Mouse (Mus musculus) embryonic fibroblast, embryonic 13.5 days (primary cell): ENCODE measurements at regions not wholly inside any gene's neighbourhood (a gene's known extent, or its start where the extent isn't known, plus 50 kb on each side); places are given as distances from the start of the nearest gene placed in this dataset.

Experiments used
- CTCF ChIP-seq: IDR thresholded peaks from 2 replicates; pipeline ENCODE4 v1.5.1; 2011; ENCODE audit warnings: mild to moderate bottlenecking, control low read depth, low read length, moderate library complexity, borderline replicate concordance; ENCODE audit not compliant: insufficient read depth
- POLR2A ChIP-seq: IDR thresholded peaks from 2 replicates; pipeline ENCODE4 v1.6.1; 2011; ENCODE audit warnings: low read depth, mild to moderate bottlenecking, control low read depth, low read length, moderate library complexity

GRCm38 (mm10) chr9:81691351-81691750, 57.7 kb upstream of the Htr1b start:
- TF ChIP-seq POLR2A: no peak
- TF ChIP-seq CTCF: no peak
